Mouse (Mus musculus): ENCODE measurements around the gene Snx27.

GRCm38 (mm10) chr3:94581138-94581780, 1.3 kb downstream of the Snx27 start:
- TF ChIP-seq POLR2A (IDR thresholded peaks at IDR 0.05; ENCODE audit: low read depth, low read length) (no peak), CTCF (conservative IDR thresholded peaks at IDR 0.05 in 1 of 2, IDR thresholded peaks at IDR 0.05 in 1 of 2; ENCODE audit: low read depth in 2 of 2, low read length in 2 of 2) (no peak), EP300 (IDR thresholded peaks at IDR 0.05; ENCODE audit: low read length) (no peak), E2F4 (IDR thresholded peaks at IDR 0.05; ENCODE audit: insufficient replicate concordance, low read depth, low read length) (no peak), NRF1 (IDR thresholded peaks at IDR 0.05; ENCODE audit: low read depth, low read length) (no peak), ELF1 (IDR thresholded peaks at IDR 0.05; ENCODE audit: low read depth, low read length) (no peak), POLR2AphosphoS2 (IDR thresholded peaks at IDR 0.05; ENCODE audit: low read depth, low read length) (no peak), HCFC1 (IDR thresholded peaks at IDR 0.05; ENCODE audit: low read depth, low read length) (no peak), TBP (conservative IDR thresholded peaks at IDR 0.05; ENCODE audit: low read depth, low read length) (no peak)

Measured in CH12.LX (cell line).